Mouse (Mus musculus) CH12.LX (cell line): ENCODE measurements at regions not wholly inside any gene's neighbourhood (a gene's known extent, or its start where the extent isn't known, plus 50 kb on each side); places are given as distances from the start of the nearest gene placed in this dataset.

ENCODE experiments used
- DNase-seq: peaks from one replicate; pipeline ENCODE4 v3.0.0-alpha.2; 2013; ENCODE audit errors: extremely low read depth
- H3K27ac ChIP-seq: 2 replicates; pipeline ENCODE4 v1.5.1; 2012; ENCODE audit warnings: low read depth, mild to moderate bottlenecking, control low read depth, moderate library complexity; ENCODE audit not compliant: insufficient read depth
- H3K27me3 ChIP-seq: replicated peaks from 2 replicates; pipeline ENCODE3; 2012; ENCODE audit warnings: inconsistent platforms
- H3K36me3 ChIP-seq, 2 experiments: replicated peaks in 1 of 2; 2 replicates each; pipeline versions ENCODE3 to v1.6.1; 2012; ENCODE audit warnings: inconsistent platforms in 1 of 2, low read length in 1 of 2, mild to moderate bottlenecking in 1 of 2, mixed read lengths in 1 of 2, moderate library complexity in 1 of 2; ENCODE audit not compliant: control insufficient read depth in 1 of 2, insufficient read depth in 1 of 2
- H3K4me1 ChIP-seq, 2 experiments: 2 replicates each; pipeline ENCODE4 v1.6.1; 2012; ENCODE audit warnings: inconsistent platforms in 1 of 2, moderate library complexity in 1 of 2; ENCODE audit not compliant: insufficient read depth in 2 of 2, control insufficient read depth in 1 of 2
- H3K4me2 ChIP-seq: 2 replicates; pipeline ENCODE4 v1.6.1; 2012; ENCODE audit warnings: low read depth, mild to moderate bottlenecking, control low read depth; ENCODE audit not compliant: poor library complexity, insufficient read depth, severe bottlenecking
- H3K4me3 ChIP-seq, 3 experiments: fragments of 150-350 bp in 1 of 3; sonication (generic) in 1 of 3; replicated peaks in 1 of 3; 2 replicates each; pipeline versions ENCODE3 to v1.5.1; 2011 to 2012; ENCODE audit warnings: low read depth in 2 of 3, low read length in 2 of 3, mild to moderate bottlenecking in 2 of 3, moderate library complexity in 2 of 3, control low read depth in 1 of 3, improper control_type of control experiment in 1 of 3, inconsistent platforms in 1 of 3, mixed read lengths in 1 of 3; ENCODE audit not compliant: poor library complexity in 1 of 3
- H3K79me2 ChIP-seq: replicated peaks from 2 replicates; pipeline ENCODE4 v1.6.1; 2012; ENCODE audit warnings: mild to moderate bottlenecking, moderate library complexity; ENCODE audit not compliant: control insufficient read depth, poor library complexity, insufficient read depth, severe bottlenecking; ENCODE audit errors: extremely low read depth
- H3K9ac ChIP-seq: 2 replicates; pipeline ENCODE4 v1.6.1; 2012; ENCODE audit warnings: low read depth, mild to moderate bottlenecking, control low read depth, moderate library complexity; ENCODE audit not compliant: insufficient read depth
- H3K9me3 ChIP-seq: replicated peaks from 2 replicates; pipeline ENCODE3; 2012; ENCODE audit warnings: low read length, inconsistent platforms, mixed read lengths
- BHLHE40 ChIP-seq: IDR thresholded peaks from 2 replicates; pipeline ENCODE4 v1.6.1; 2011; ENCODE audit warnings: mild to moderate bottlenecking, low read depth, low read length, improper control_type of control experiment
- CHD2 ChIP-seq: IDR thresholded peaks from 2 replicates; pipeline ENCODE4 v1.6.1; 2011; ENCODE audit warnings: low read length, improper control_type of control experiment
- CTCF ChIP-seq, 2 experiments: IDR thresholded peaks in 1 of 2; conservative IDR thresholded peaks in 1 of 2; 2 replicates each; pipeline ENCODE4 v1.5.1; 2011 to 2012; ENCODE audit warnings: low read depth in 2 of 2, low read length in 2 of 2, improper control_type of control experiment in 1 of 2, inconsistent platforms in 1 of 2, mild to moderate bottlenecking in 1 of 2, moderate library complexity in 1 of 2
- E2F4 ChIP-seq: IDR thresholded peaks from 2 replicates; pipeline ENCODE4 v1.6.1; 2011; ENCODE audit warnings: low read depth, low read length, improper control_type of control experiment; ENCODE audit not compliant: insufficient replicate concordance
- ELF1 ChIP-seq: IDR thresholded peaks from 2 replicates; pipeline ENCODE4 v1.6.1; 2014; ENCODE audit warnings: low read depth, mild to moderate bottlenecking, inconsistent platforms, low read length, improper control_type of control experiment
- GABPA ChIP-seq: IDR thresholded peaks from 2 replicates; pipeline ENCODE4 v1.6.1; 2012; ENCODE audit warnings: low read depth, low read length, improper control_type of control experiment, inconsistent platforms; ENCODE audit not compliant: insufficient replicate concordance
- HCFC1 ChIP-seq: IDR thresholded peaks from 2 replicates; pipeline ENCODE4 v1.6.1; 2012; ENCODE audit warnings: low read depth, mild to moderate bottlenecking, inconsistent platforms, low read length, improper control_type of control experiment
- IRF4 ChIP-seq: IDR thresholded peaks from 2 replicates; pipeline ENCODE4 v1.6.1; 2014; ENCODE audit warnings: low read depth, mild to moderate bottlenecking, inconsistent platforms, low read length, improper control_type of control experiment
- JUND ChIP-seq: conservative IDR thresholded peaks from 2 replicates; pipeline ENCODE4 v1.6.1; 2011; ENCODE audit warnings: low read depth, low read length, improper control_type of control experiment
- KAT2A ChIP-seq: IDR thresholded peaks from 2 replicates; pipeline ENCODE4 v1.6.1; 2012; ENCODE audit warnings: low read length, improper control_type of control experiment, inconsistent platforms; ENCODE audit not compliant: insufficient replicate concordance
- MAFK ChIP-seq: IDR thresholded peaks from 2 replicates; pipeline ENCODE4 v1.6.1; 2011; ENCODE audit warnings: low read length, improper control_type of control experiment; ENCODE audit not compliant: insufficient replicate concordance
- MAX ChIP-seq: IDR thresholded peaks from 2 replicates; pipeline ENCODE4 v1.6.1; 2011; ENCODE audit warnings: low read length, improper control_type of control experiment
- MEF2A ChIP-seq: IDR thresholded peaks from 2 replicates; pipeline ENCODE4 v1.6.1; 2014; ENCODE audit warnings: low read depth, mild to moderate bottlenecking, inconsistent platforms, low read length, improper control_type of control experiment, borderline replicate concordance
- NRF1 ChIP-seq: IDR thresholded peaks from 2 replicates; pipeline ENCODE4 v1.6.1; 2014; ENCODE audit warnings: low read depth, mild to moderate bottlenecking, inconsistent platforms, low read length, improper control_type of control experiment, moderate library complexity
- PAX5 ChIP-seq: IDR thresholded peaks from 2 replicates; pipeline ENCODE4 v1.6.1; 2012; ENCODE audit warnings: low read length, inconsistent platforms, mixed read lengths
- POLR2A ChIP-seq: IDR thresholded peaks from 2 replicates; pipeline ENCODE4 v1.6.1; 2011; ENCODE audit warnings: low read depth, mild to moderate bottlenecking, improper control_type of control experiment, low read length
- POLR2AphosphoS2 ChIP-seq: IDR thresholded peaks from 2 replicates; pipeline ENCODE4 v1.6.1; 2011; ENCODE audit warnings: low read depth, low read length, improper control_type of control experiment
- RCOR1 ChIP-seq: conservative IDR thresholded peaks from 2 replicates; pipeline ENCODE4 v1.6.1; 2012; ENCODE audit warnings: low read depth, mild to moderate bottlenecking, inconsistent platforms, low read length, improper control_type of control experiment
- TBP ChIP-seq: conservative IDR thresholded peaks from 2 replicates; pipeline ENCODE4 v1.6.1; 2011; ENCODE audit warnings: low read depth, low read length, improper control_type of control experiment
- UBTF ChIP-seq: IDR thresholded peaks from 2 replicates; pipeline ENCODE4 v1.6.1; 2012; ENCODE audit warnings: low read depth, mild to moderate bottlenecking, inconsistent platforms, low read length, improper control_type of control experiment, moderate library complexity
- USF1 ChIP-seq: IDR thresholded peaks from 2 replicates; pipeline ENCODE4 v1.6.1; 2014; ENCODE audit warnings: low read depth, mild to moderate bottlenecking, inconsistent platforms, low read length, improper control_type of control experiment
- USF2 ChIP-seq: conservative IDR thresholded peaks from 2 replicates; pipeline ENCODE4 v1.6.1; 2011; ENCODE audit warnings: low read depth, low read length, improper control_type of control experiment
- ZC3H11A ChIP-seq: IDR thresholded peaks from 2 replicates; pipeline ENCODE4 v1.6.1; 2012; ENCODE audit warnings: low read depth, mild to moderate bottlenecking, inconsistent platforms, low read length, improper control_type of control experiment
- ZKSCAN1 ChIP-seq: IDR thresholded peaks from 2 replicates; pipeline ENCODE4 v1.6.1; 2012; ENCODE audit warnings: low read depth, inconsistent platforms, low read length, improper control_type of control experiment, borderline replicate concordance
- ZMIZ1 ChIP-seq: IDR thresholded peaks from 2 replicates; pipeline ENCODE4 v1.6.1; 2012; ENCODE audit warnings: low read depth, mild to moderate bottlenecking, inconsistent platforms, low read length, improper control_type of control experiment
- ZNF384 ChIP-seq: IDR thresholded peaks from 2 replicates; pipeline ENCODE4 v1.6.1; 2012; ENCODE audit warnings: low read depth, low read length, improper control_type of control experiment, inconsistent platforms
- dilution Hi-C: fragments of 300-500 bp; cut with MboI; formaldehyde crosslinking; loops from 2 replicates; pipeline ENCODE4 v1.14.3; 2020; ENCODE audit warnings: low sequenced_read_pairs; ENCODE audit not compliant: extremely low pct_unique_long_range_greater_than_20kb, extremely low pct_ligation_motif_present
- in situ Hi-C: fragments of 300-500 bp; cut with MboI; formaldehyde crosslinking; loops from 3 replicates; pipeline ENCODE4 v1.14.3; 2019; ENCODE audit warnings: low sequenced_read_pairs, low pct_ligation_motif_present, low pct_unique_long_range_greater_than_20kb, mixed read lengths

- Histone ChIP-seq H3K9me3 (peaks cover 81% of the 10 kb centered on the region), H3K27ac (no peak overlapping the region), H3K9ac (no peak overlapping the region), H3K27me3 (no peaks in the 10 kb centered on the region), H3K4me2 (no peak overlapping the region), H3K4me3 (no peak overlapping the region), H3K79me2 (no peaks in the 10 kb centered on the region), H3K4me1 (no peaks in the 10 kb centered on the region), H3K36me3 (no peaks in the 10 kb centered on the region)
- no peak for TF ChIP-seq HCFC1
- no peak for TF ChIP-seq ZMIZ1
- no peak for TF ChIP-seq ZC3H11A
- TF ChIP-seq ZNF384 = no peak
- no peak for TF ChIP-seq USF2
- no peak for TF ChIP-seq E2F4
- no peak for TF ChIP-seq MAX
- no peak for TF ChIP-seq IRF4
- TF ChIP-seq BHLHE40 = no peak
- no peak for TF ChIP-seq POLR2A
- TF ChIP-seq KAT2A = no peak
- TF ChIP-seq POLR2AphosphoS2 = no peak
- no peak for TF ChIP-seq ZKSCAN1
- no peak for TF ChIP-seq PAX5
- TF ChIP-seq ELF1 = no peak
- TF ChIP-seq CHD2 = no peak
- in situ Hi-C loops = no loop called here
- dilution Hi-C loops = no loop called here
- DNase-seq = no peak
These were observed 132.4 kb downstream of the Inhbb start for GRCm38 (mm10) chr1:119289516-119290164.

DNA sequence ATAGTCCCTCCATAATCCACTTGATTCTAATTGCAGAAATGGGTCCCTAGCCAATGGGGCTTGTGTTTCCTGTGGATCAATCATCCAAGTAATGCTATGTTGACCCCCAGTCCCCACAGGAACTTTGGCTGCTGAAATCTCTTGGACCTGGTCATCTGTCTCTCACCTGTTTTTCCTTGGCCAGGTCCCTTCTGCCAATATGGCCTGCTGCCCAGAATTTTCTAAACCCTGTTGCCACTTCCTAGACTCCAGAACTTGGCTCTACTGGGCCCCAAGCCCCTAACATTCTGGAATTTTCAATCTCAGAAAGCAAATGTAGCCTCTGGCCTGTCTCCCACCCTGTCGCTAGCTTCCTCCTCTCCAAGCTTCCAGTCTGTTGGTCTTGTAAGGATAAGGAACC is 139.6 kb downstream of the Inhbb start:
- DNase-seq = no peak
- Histone ChIP-seq H3K4me3 (no peak overlapping the region), H3K27me3 (no peaks in the 10 kb centered on the region), H3K9ac (no peak overlapping the region), H3K79me2 (no peaks in the 10 kb centered on the region), H3K36me3 (no peaks in the 10 kb centered on the region), H3K4me2 (no peak overlapping the region), H3K9me3 (peaks cover 87% of the 10 kb centered on the region), H3K27ac (no peak overlapping the region), H3K4me1 (no peaks in the 10 kb centered on the region)
- dilution Hi-C loops (no loop called here), in situ Hi-C loops (no loop called here)
- TF ChIP-seq GABPA = no peak
- TF ChIP-seq MAX = no peak
- TF ChIP-seq POLR2AphosphoS2 = no peak
- no peak for TF ChIP-seq JUND
- TF ChIP-seq RCOR1 = no peak
- no peak for TF ChIP-seq KAT2A
- TF ChIP-seq BHLHE40 = no peak
- no peak for TF ChIP-seq NRF1
- no peak for TF ChIP-seq TBP
- TF ChIP-seq MAFK = no peak
- no peak for TF ChIP-seq CTCF (conservative IDR thresholded peaks at IDR 0.05 in 1 of 2, IDR thresholded peaks at IDR 0.05 in 1 of 2; ENCODE audit: low read depth in 2 of 2, low read length in 2 of 2)
- no peak for TF ChIP-seq USF1
- no peak for TF ChIP-seq ELF1
- TF ChIP-seq IRF4 = no peak
- TF ChIP-seq ZMIZ1 = no peak
- no peak for TF ChIP-seq MEF2A
- TF ChIP-seq UBTF = no peak
